Mouse (Mus musculus) intestine, postnatal 0 days (tissue): ENCODE results near the gene Schip1. TPM values are rescaled to one million over a fixed set of nuclear protein-coding genes. Genes with fewer than 3 reads are reported as not detected.

Experiments
- ATAC-seq: fragments of 200-750 bp; cut with Nextera tagmentation; 2 replicates; pipeline ENCODE4 v1.8.0; 2017; ENCODE audit warnings: mild to moderate bottlenecking, moderate TSS enrichment, moderate library complexity
- H3K27ac ChIP-seq: fragments of 300-500 bp; sonication (generic); 2 replicates; pipeline ENCODE4 v1.5.1; 2014; ENCODE audit warnings: mild to moderate bottlenecking, low read depth, low read length, moderate library complexity
- H3K27me3 ChIP-seq: fragments of 300-500 bp; sonication (generic); replicated peaks from 2 replicates; pipeline ENCODE4 v1.6.1; 2014; ENCODE audit warnings: low read length, mixed read lengths; ENCODE audit not compliant: control insufficient read depth, insufficient read depth
- H3K36me3 ChIP-seq: fragments of 300-500 bp; sonication (generic); 2 replicates; pipeline ENCODE4 v1.6.1; 2014; ENCODE audit warnings: mild to moderate bottlenecking, moderate library complexity; ENCODE audit not compliant: control insufficient read depth, insufficient read depth
- H3K4me1 ChIP-seq: fragments of 300-500 bp; sonication (generic); replicated peaks from 2 replicates; pipeline ENCODE4 v1.6.1; 2014; ENCODE audit warnings: antibody characterized with exemption, low read length, mixed read lengths; ENCODE audit not compliant: control insufficient read depth, insufficient read depth
- H3K4me2 ChIP-seq: fragments of 300-500 bp; sonication (generic); replicated peaks from 2 replicates; pipeline ENCODE4 v1.6.1; 2014; ENCODE audit warnings: low read depth, mild to moderate bottlenecking, moderate library complexity
- H3K4me3 ChIP-seq: fragments of 300-500 bp; sonication (generic); 2 replicates; pipeline ENCODE4 v1.5.1; 2014; ENCODE audit warnings: low read depth, low read length
- H3K9ac ChIP-seq: fragments of 300-500 bp; sonication (generic); 2 replicates; pipeline ENCODE4 v1.6.1; 2014; ENCODE audit warnings: mild to moderate bottlenecking, low read depth, low read length
- H3K9me3 ChIP-seq: fragments of 300-500 bp; sonication (generic); 2 replicates; pipeline ENCODE4 v1.6.1; 2016; ENCODE audit warnings: mixed run types; ENCODE audit not compliant: control insufficient read depth
- CTCF ChIP-seq: sonication (generic); IDR thresholded peaks from 2 replicates; pipeline ENCODE4 v1.5.1; 2016; ENCODE audit warnings: low read depth, mild to moderate bottlenecking, control low read depth, antibody characterized with exemption, moderate library complexity
- WGBS: fragments of 180-500 bp; shearing (Covaris S2); extraction: QIAGEN DNeasy Blood & Tissue Kit; methylation state at CpG from one replicate; pipeline ENCODE4 v1.1.7; 2014; 5-methylcytosine and 5-hydroxymethylcytosine counted together
- polyA plus RNA-seq: library from polyadenylated mRNA; unstranded; fragments of >200 nt; fragmentation: Nextera tagmentation; extraction: Ambion mirVana; gene quantifications from 2 replicates; pipeline ENCODE4 v1.2.1, GENCODE M21; 2015

Gene Schip1
- polyA plus RNA-seq, 1 experiment from 2014 or later, result 24.2 TPM

DNA sequence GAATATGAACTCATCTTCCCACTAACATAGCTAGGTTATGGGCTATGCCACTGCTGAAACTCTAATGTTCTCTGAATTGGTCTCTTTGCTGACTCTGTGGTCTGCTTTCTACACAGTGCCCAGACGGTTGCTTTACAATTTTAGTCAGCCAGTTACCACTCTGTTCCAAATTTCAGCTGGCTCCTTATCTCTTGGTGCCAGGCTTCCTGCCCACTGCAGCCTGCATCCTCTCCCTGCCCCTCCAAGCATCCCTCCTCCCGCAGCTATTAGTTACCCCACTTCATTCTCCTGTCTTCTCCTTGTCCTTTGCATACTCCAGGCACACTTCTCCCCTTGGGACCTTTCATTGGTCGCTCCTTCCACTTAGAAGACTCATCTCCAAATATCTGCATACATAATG is 96.2 kb downstream of the Schip1 start:
- Histone ChIP-seq H3K4me1 (no peaks in the 10 kb centered on the region), H3K4me3 (no peak overlapping the region), H3K27ac (no peak overlapping the region), H3K36me3 (no peaks in the 10 kb centered on the region), H3K4me2 (no peak overlapping the region), H3K9me3 (no peaks in the 10 kb centered on the region), H3K27me3 (no peaks in the 10 kb centered on the region), H3K9ac (no peak overlapping the region)
- 64% methylated on average over 3 of the region's 3 CpGs for WGBS
- no peak for ATAC-seq
- TF ChIP-seq CTCF, result no peak

DNA sequence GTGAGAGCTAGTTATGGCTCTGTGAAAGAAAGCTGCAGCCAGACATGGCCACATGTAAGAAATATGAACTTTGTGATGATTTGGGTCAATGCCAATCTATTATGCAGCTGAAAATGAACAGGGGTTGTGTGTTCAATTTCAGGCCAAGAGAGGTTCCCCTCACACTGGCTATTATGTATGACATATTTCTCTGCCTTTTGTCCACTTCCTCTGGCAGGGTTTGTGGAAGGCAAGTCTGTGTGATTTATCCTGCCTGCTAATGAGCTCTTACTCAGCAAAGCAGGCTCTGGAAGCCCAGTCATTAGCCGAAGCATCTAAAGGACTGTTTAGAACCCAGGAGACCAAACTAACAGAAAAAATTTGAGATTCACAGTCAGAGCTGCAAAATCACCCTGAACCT is 113.6 kb downstream of the Schip1 start:
- H3K9ac ChIP-seq, result no peak overlapping the region
- no peak for ATAC-seq
- H3K4me3 ChIP-seq, result no peak overlapping the region
- TF ChIP-seq CTCF, result no peak
- no peaks in the 10 kb centered on the region for H3K27me3 ChIP-seq
- no peaks in the 10 kb centered on the region for H3K4me1 ChIP-seq
- H3K36me3 ChIP-seq, result no peaks in the 10 kb centered on the region
- H3K9me3 ChIP-seq, result no peaks in the 10 kb centered on the region
- no peak overlapping the region for H3K27ac ChIP-seq
- H3K4me2 ChIP-seq, result no peak overlapping the region
- WGBS, result 41% methylated on average over 1 of the region's 1 CpGs

DNA sequence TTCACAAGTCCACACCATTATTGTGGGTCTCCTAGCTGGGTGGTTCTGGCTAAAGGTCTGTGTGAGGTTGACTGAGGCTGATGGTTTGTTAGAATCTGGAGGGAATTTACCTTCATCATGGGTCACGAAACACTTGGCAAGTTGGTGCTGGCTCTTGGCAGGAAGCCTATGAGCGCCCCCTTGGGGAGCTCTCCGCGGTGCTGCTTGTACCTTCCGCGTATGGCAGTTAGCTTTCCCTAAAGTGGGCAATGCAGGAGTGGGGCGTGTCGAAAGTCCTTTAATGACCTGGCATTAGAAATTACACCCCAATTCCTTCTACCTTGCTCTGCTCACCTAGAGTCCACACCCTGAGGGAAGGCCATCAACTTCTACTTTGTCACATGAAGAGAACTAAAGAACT is 122.9 kb downstream of the Schip1 start:
- no peak overlapping the region for H3K4me2 ChIP-seq
- no peaks in the 10 kb centered on the region for H3K27me3 ChIP-seq
- no peak overlapping the region for H3K4me3 ChIP-seq
- no peaks in the 10 kb centered on the region for H3K36me3 ChIP-seq
- no peak for ATAC-seq
- no peak overlapping the region for H3K27ac ChIP-seq
- no peaks in the 10 kb centered on the region for H3K9me3 ChIP-seq
- 61% methylated on average over 8 of the region's 8 CpGs for WGBS
- no peak for TF ChIP-seq CTCF
- no peaks in the 10 kb centered on the region for H3K4me1 ChIP-seq
- H3K9ac ChIP-seq, result no peak overlapping the region

- ATAC-seq, result no peak
- H3K4me3 ChIP-seq, result no peak overlapping the region
- TF ChIP-seq CTCF, result no peak
- no peak overlapping the region for H3K9ac ChIP-seq
- H3K9me3 ChIP-seq, result no peaks in the 10 kb centered on the region
- no peak overlapping the region for H3K27ac ChIP-seq
- H3K4me1 ChIP-seq, result no peaks in the 10 kb centered on the region
- H3K27me3 ChIP-seq, result no peaks in the 10 kb centered on the region
- 82% methylated on average over 2 of the region's 2 CpGs for WGBS
- H3K36me3 ChIP-seq, result no peaks in the 10 kb centered on the region
- H3K4me2 ChIP-seq, result no peak overlapping the region
Measured at GRCm38 (mm10) chr3:68189100-68189499, 124.5 kb downstream of the Schip1 start.

DNA sequence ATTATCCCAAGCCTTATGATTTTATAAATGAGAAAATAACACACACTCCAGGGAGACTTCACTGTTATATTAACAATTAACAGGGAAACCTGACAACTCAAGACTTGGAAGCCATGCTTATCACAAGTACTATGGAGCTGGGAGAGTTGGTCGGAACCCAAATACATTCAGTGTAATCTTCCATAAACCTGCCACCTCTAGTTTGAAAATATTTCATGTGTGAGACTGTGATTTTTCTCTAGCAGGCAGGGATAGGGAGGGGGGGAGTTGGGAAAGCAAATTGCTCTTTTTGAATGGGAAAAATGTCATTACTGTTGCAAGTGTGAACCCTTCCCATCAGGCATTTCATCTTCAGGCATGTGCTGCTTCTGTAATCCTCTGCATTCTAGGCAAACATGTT is 132.3 kb downstream of the Schip1 start:
- WGBS, result 86% methylated on average over 1 of the region's 1 CpGs
- no peak for ATAC-seq

DNA sequence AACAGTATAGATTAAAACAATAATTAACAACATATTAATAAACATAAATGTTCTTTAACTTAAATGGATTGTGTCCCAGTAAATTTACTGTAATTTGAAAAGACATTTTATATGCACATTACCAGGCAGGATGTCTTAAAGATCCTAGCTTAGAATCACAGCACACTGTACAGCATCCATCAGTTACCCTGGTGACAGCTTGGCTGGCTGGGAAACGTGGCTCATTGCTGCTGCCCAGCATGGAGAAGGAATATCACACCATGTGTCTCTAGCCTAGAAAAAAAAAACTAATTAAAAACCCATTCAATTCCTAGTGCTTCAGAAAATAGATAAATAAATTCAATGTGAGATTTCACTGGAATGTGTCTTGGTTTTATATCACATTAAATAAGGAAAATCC is 136.6 kb downstream of the Schip1 start:
- Histone ChIP-seq H3K4me3 (no peak overlapping the region), H3K27ac (no peak overlapping the region), H3K9ac (no peak overlapping the region), H3K27me3 (no peaks in the 10 kb centered on the region), H3K4me2 (no peak overlapping the region), H3K9me3 (no peaks in the 10 kb centered on the region), H3K36me3 (no peaks in the 10 kb centered on the region), H3K4me1 (no peaks in the 10 kb centered on the region)
- ATAC-seq, result no peak
- 43% methylated on average over 1 of the region's 1 CpGs for WGBS
- no peak for TF ChIP-seq CTCF

More for the DNA sequence above, 132.3 kb downstream of the Schip1 start:
- TF ChIP-seq CTCF, result no peak
- Histone ChIP-seq H3K4me3 (no peak overlapping the region), H3K27me3 (no peaks in the 10 kb centered on the region), H3K4me1 (no peaks in the 10 kb centered on the region), H3K4me2 (no peak overlapping the region), H3K9me3 (no peaks in the 10 kb centered on the region), H3K36me3 (no peaks in the 10 kb centered on the region), H3K9ac (no peak overlapping the region), H3K27ac (no peak overlapping the region)

DNA sequence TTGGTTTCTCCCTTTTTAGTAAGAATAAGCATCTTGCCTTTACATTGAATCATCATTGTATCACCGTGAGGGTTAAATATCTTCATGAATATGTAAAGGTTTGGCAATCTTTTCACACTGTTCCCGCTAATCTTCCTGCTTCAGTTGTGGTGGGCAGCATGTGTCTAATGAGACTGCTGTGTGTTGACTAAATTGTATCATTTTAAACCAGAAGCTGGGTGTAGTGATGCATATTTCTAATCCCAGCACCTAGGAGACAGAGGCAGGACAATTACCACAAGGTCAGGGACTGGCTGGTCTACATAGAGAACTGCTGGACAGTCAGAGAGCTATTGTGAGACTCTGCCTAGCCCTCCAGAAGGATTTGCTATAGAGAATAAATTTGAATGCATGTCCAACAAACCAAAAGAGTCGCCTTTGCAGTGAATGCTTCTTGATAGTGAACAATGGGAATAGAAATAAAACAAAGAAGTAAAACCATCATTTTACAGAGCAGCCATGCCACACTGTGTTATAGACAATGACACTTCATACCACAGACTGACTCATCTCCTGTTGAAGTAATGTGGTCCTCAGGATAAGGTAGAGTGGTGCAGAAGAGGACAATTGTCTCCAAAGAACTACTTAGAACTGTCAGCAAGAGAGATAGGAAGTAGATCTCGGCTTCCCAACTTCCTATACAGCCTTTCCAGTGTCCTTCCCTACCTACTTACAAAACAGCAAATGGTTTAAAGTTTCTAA is 137.7 kb downstream of the Schip1 start:
- TF ChIP-seq CTCF, result no peak
- Histone ChIP-seq H3K9ac (no peak overlapping the region), H3K36me3 (no peaks in the 10 kb centered on the region), H3K4me2 (no peak overlapping the region), H3K4me1 (no peaks in the 10 kb centered on the region), H3K27ac (no peak overlapping the region), H3K4me3 (no peak overlapping the region), H3K9me3 (no peaks in the 10 kb centered on the region), H3K27me3 (no peaks in the 10 kb centered on the region)
- no peak for ATAC-seq
- WGBS, result 78% methylated on average over 4 of the region's 4 CpGs
